Mouse (Mus musculus): ENCODE results near the gene Olfr315. TPM values are rescaled to one million over a fixed set of nuclear protein-coding genes. Genes with fewer than 3 reads are reported as not detected.
"Not testable (repeated sequence)": the region's sequence is repeated elsewhere in the genome, so short reads cannot be mapped to it uniquely, and the experiment has no call there.

Olfr315 gene
- not detected for total RNA-seq (2021)

DNA sequence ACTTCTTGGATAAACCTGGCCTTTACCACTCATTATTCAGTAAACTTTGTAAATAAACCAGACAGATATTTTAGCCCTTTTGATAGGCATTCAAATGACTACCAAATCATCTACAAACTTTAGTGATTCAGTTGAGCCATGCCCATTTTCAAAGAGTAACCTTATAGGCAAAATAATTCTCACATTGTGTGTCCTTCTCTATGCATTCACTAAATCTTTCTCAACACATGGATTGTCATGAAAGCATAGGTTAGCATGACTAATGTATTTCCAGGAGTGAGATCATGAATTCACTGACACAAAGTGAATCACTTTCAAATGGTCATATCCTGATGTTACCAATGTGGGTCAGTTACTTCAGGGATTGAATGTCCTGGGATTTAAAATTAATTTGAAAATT lies at the start of gene Olfr315:
TSS of gene Olfr315 (plus strand) at position 301 of the 400 bp plus-strand sequence.
- no peak for DNase-seq (ENCODE audit: extremely low spot score in 1 of 2, low spot score in 2 of 2)
- intact Hi-C loops (cut with DNase I) = no loop called here

- DNase-seq (ENCODE audit: extremely low spot score in 1 of 2, low spot score in 2 of 2) = no peak
- intact Hi-C loops (cut with DNase I) = no loop called here
Measured at GRCm38 (mm10) chr11:58723914-58724313, 49.1 kb upstream of the Olfr315 start, which contains the start of gene Olfr318. Gene Olfr318 (minus strand): TSS chr11:58724014.

- DNase-seq (ENCODE audit: extremely low spot score in 1 of 2, low spot score in 2 of 2) = not testable (repeated sequence)
Measured at GRCm38 (mm10) chr11:58727896-58728650, 44.9 kb upstream of the Olfr315 start.

DNA sequence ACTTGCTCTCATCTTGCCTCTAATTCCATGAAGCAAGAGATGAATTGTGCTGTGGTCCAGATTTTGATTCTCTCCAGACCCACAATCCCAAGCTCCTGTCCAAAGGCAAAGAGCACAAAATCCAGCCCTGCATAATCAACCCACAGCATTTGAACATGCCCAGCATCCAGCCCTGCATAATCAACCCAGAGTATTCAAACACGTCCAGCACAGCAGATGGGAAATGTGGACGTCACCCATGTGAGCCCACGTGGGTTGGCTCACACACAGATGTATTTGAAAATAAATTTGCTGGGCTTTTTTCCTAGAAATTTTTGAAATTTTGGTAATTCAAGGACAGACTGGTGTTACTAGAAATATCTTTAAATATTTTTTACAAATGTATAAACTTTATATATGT lies 39.6 kb upstream of the Olfr315 start:
- DNase-seq (ENCODE audit: extremely low spot score in 1 of 2, low spot score in 2 of 2) = peak in 1 of 2 experiments; percentile 65

More at GRCm38 (mm10) chr11:58727896-58728650, 44.9 kb upstream of the Olfr315 start:
- intact Hi-C loops (cut with DNase I) = not testable (repeated sequence)

GRCm38 (mm10) chr11:58738792-58739262 lies 34.2 kb upstream of the Olfr315 start, which contains the start of gene Olfr317:
Gene Olfr317 (minus strand): TSS chr11:58739212.
- intact Hi-C loops (cut with DNase I) = no loop called here
- no peak for DNase-seq (ENCODE audit: extremely low spot score in 1 of 2, low spot score in 2 of 2)

More for the DNA sequence above, 39.6 kb upstream of the Olfr315 start:
- intact Hi-C loops (cut with DNase I) = no loop called here

DNA sequence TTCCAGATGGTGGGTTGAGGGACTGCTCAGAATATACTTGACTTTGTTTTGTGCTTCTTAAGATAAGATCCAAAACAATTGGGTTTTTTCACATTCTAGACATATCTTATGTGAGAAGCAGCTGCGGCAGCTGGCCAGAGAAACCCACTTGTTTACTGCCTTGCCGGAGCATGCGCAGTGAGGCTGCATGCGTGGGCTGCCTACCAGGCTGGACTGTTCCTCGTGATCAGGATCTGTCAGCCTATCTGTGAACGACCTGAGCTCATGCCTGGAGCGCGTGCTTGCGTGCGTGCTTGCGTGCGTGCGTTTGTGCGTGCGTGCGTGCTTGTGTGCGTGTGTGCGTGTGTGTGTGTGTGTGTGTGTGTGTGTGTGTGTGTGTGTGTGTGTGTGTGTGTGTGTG lies 21.9 kb upstream of the Olfr315 start:
- intact Hi-C loops (cut with DNase I) = not testable (repeated sequence)
- peak; percentile 18 to 49 for DNase-seq (ENCODE audit: extremely low spot score in 1 of 2, low spot score in 2 of 2)

DNA sequence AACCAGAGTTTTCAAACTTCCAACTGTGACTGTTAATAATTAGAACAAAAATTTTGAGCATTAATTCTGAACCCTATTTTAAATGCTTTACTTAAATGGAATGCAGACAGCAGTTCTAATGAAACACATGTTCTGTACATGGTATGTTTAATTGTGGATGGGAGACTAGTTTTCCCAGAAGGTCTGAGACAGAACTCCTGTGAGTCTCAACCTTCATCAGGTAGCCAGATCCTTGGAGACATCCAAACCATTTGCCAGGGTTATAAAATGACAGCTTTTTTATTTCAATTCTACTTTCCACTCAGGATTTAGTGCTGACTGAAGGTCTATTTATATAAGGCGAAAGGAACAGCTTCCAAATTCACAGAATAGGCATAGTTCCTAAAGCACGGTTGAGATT lies 20.6 kb upstream of the Olfr315 start, which contains the start of gene Olfr316:
TSS of gene Olfr316 (plus strand) at position 301 of the 400 bp plus-strand sequence.
- intact Hi-C loops (cut with DNase I) = no loop called here
- no peak for DNase-seq (ENCODE audit: extremely low spot score in 1 of 2, low spot score in 2 of 2)

DNA sequence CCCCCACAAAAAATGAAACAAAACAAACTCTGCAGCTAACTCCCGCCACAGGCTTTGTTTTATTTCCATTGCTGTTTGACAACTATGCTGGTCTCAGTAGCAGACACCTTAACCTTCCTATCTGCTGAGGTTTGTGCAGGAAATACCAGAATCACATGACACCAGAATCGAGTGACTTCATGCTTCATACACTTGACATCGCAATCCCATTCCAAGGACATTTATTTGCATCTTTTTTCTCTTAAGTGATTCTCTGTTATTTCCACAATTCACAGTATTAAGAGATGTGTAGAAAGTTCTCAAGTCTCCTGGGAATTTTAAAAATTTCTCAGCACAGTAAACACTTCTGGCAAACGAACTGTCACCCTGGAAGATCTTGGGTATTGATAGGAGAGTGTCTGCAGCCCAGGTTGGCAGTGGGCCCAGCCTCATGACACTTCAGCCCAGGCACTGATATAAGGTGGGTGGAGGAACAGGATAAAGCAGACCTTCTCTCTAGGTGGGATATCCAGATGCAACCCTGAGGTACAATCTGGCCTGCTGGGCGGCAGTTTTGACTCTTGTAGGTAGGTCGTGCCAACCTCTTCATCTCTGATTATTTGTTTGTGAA lies 9.6 kb downstream of the Olfr315 start, which contains the start of gene Olfr314:
TSS of gene Olfr314 (plus strand) at position 473 of the 610 bp plus-strand sequence.
- no peak for DNase-seq (ENCODE audit: extremely low spot score in 1 of 2, low spot score in 2 of 2)
- intact Hi-C loops (cut with DNase I) = no loop called here

GRCm38 (mm10) chr11:58784182-58784581 lies 11.2 kb downstream of the Olfr315 start:
- no peak for DNase-seq (ENCODE audit: extremely low spot score in 1 of 2, low spot score in 2 of 2)
- intact Hi-C loops (cut with DNase I) = no loop called here

DNA sequence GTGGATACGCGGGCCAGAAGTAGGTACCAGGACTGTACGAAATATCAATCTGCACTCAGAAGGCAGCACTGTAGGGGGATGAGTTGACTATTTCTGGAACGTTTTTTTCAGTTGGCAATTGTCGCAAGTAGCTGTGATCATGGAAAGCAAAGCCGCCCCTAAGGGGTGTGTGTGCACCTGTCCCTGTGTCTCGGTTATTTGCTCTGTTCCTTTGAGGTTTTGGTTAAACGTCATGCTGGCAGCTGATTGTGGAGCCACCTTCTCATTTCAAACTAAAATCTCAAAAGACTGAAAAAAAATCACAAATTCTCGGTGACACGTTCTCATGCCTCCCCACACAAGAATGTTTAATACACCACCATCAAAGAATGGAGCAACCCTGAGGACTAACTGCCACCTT lies 14.7 kb downstream of the Olfr315 start:
- intact Hi-C loops (cut with DNase I) = no loop called here
- no peak for DNase-seq (ENCODE audit: extremely low spot score in 1 of 2, low spot score in 2 of 2)

- intact Hi-C loops (cut with DNase I) = no loop called here
- no peak for DNase-seq (ENCODE audit: extremely low spot score in 1 of 2, low spot score in 2 of 2)
Measured at GRCm38 (mm10) chr11:58788346-58788745, 15.4 kb downstream of the Olfr315 start.

GRCm38 (mm10) chr11:58789532-58789931 lies 16.5 kb downstream of the Olfr315 start:
- intact Hi-C loops (cut with DNase I) = no loop called here
- DNase-seq (ENCODE audit: extremely low spot score in 1 of 2, low spot score in 2 of 2) = no peak

DNA sequence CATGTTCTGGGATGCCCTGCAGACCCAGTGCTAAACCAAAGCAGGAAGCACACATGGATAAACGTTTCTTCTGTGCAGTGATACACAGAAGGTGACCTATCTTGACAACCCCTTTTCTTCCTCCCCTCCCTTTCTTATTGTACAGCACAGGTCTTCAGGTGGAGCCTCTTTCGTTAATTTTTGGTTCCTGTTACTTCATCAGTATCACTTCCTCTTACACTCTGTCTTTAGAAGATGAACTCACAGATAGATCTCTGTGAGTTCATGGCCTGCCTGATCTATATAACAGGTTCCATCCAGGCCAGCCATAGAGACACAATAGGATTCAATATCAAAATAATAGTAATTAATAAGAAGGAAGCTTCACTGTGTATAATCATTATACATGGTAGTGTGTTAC lies 17.1 kb downstream of the Olfr315 start:
- intact Hi-C loops (cut with DNase I) = no loop called here
- no peak for DNase-seq (ENCODE audit: extremely low spot score in 1 of 2, low spot score in 2 of 2)

DNA sequence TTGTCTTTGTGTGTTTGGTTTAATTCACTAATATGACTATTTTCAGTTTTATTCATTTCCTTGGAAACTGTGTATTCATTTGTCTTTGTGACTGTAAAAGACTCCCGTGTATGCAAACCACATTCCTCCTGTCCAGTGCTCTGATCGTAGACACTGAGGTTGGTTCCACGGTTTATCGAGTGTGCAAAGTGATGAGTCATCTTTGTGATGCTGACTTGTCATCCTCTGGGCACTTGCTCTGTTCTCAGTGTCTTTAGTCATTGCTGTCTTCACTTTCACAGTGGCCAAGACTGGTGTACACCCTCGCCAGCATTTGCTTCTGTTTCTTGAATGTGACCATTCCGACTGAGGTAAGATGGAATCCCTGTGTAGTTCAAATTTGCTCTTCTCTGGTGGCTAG lies 17.7 kb downstream of the Olfr315 start:
- intact Hi-C loops (cut with DNase I) = no loop called here
- DNase-seq (ENCODE audit: extremely low spot score in 1 of 2, low spot score in 2 of 2) = no peak

DNA sequence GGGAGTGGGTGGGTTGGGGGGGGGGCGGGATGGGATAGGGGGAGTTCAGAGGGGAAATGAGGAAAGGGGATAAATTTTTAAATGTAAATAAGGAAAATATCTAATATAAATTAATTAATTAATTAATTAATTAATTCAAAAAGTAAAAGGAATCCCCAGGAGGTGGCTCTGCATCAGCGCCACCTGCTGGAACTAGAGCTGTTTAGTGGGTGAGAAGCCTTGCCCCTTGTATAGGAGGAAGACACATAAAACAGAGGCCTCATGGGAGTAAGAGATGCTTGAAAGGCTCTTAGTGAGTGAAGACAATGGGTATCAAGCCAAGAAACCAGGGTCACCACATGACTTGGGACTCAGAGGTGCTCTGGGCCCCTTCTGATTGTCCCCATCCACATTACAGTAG lies 22.9 kb downstream of the Olfr315 start:
- intact Hi-C loops (cut with DNase I) = no loop called here
- no peak for DNase-seq (ENCODE audit: extremely low spot score in 1 of 2, low spot score in 2 of 2)

DNA sequence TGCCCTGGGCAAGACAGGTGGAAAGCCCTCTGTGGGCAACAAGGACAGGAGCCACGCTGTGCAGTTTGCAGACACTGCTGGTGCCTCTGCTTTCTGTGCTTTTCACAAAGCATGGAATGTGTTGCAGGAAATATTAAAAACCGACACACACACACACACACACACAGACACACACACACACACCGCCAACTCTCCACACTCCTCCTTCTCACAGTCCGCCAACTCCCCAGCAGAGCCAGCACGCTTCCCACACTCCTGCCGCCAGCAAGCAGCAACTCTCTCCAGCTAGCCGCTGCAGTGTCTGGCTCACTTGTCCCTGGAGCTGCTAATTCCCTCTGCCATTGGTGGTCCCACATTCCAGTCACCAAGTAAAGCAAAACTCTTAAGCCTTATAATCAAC lies 23.9 kb downstream of the Olfr315 start:
- intact Hi-C loops (cut with DNase I) = no loop called here
- peak; percentile 54 to 57 for DNase-seq (ENCODE audit: extremely low spot score in 1 of 2, low spot score in 2 of 2)

- intact Hi-C loops (cut with DNase I) = no loop called here
- DNase-seq (ENCODE audit: extremely low spot score in 1 of 2, low spot score in 2 of 2) = no peak
Measured at GRCm38 (mm10) chr11:58799747-58800146, 26.8 kb downstream of the Olfr315 start.

DNA sequence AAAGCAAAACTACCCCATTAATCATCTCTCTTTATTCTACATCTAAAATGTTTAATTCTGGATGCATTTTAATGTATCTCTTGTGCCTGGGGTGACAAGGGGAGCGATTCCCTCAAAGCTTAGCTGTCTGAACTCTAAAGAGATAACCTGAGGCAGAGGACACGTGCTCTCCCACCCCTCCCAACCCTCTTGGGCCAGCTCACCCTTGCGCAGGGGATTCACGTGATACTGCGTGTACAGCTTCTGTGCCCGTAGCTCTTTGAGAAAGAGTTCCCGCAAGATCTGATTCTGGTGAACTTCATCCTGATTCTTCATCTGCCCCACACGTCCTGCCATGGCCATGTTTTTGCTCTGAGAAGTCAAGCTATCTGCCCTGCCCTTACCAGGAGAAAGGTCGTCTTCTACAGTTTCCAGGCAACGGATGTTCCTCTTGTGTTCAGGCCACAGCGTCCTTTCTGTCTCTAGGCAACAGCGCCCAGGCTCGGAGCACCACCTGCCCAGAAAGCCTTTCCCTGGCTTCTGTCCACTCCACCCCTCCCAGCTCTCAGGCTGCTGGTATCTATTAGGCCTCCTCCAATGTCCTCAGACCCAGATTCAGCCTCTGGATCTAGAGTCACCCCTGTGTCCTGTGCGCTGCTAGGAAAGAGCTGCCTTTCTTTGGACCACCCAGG lies 28.7 kb downstream of the Olfr315 start, which contains the start of gene Fam183b:
TSS of gene Fam183b (minus strand) at position 403 of the 671 bp plus-strand sequence.
- intact Hi-C loops (cut with DNase I) = no loop called here
- peak; percentile 34 to 37 for DNase-seq (ENCODE audit: extremely low spot score in 1 of 2, low spot score in 2 of 2)

- DNase-seq (ENCODE audit: extremely low spot score in 1 of 2, low spot score in 2 of 2) = no peak
- intact Hi-C loops (cut with DNase I) = no loop called here
Measured at GRCm38 (mm10) chr11:58803871-58804270, 30.9 kb downstream of the Olfr315 start.
